Mouse (Mus musculus): ENCODE results near the gene Opn4. TPM values are rescaled to one million over a fixed set of nuclear protein-coding genes. Genes with fewer than 3 reads are reported as not detected.
A peak's percentile ranks its signal among the peaks of the same experiment; 100 is the strongest.

Gene Opn4
- total RNA-seq, 2 experiments from 2014 or later = not detected

GRCm38 (mm10) chr14:34591741-34592535, 8.0 kb downstream of the Opn4 start:
- DNase-seq (ENCODE audit: low spot score in 2 of 2) = no peak

- no peak for DNase-seq (ENCODE audit: low spot score in 2 of 2)
These were observed 8.9 kb downstream of the Opn4 start for GRCm38 (mm10) chr14:34590743-34591675.

- no peak for DNase-seq (ENCODE audit: low spot score in 2 of 2)
These were observed 9.8 kb downstream of the Opn4 start for GRCm38 (mm10) chr14:34590017-34590570.

GRCm38 (mm10) chr14:34589185-34589713, 10.7 kb downstream of the Opn4 start:
- no peak for DNase-seq (ENCODE audit: low spot score in 2 of 2)

GRCm38 (mm10) chr14:34588498-34588897, 11.4 kb downstream of the Opn4 start, which contains the start of gene Ldb3:
Ldb3 (minus strand) TSS chr14:34588682.
- no peak for DNase-seq (ENCODE audit: low spot score in 2 of 2)

GRCm38 (mm10) chr14:34588005-34588404, 11.9 kb downstream of the Opn4 start:
- no peak for DNase-seq (ENCODE audit: low spot score in 2 of 2)

- DNase-seq (ENCODE audit: low spot score in 2 of 2) = no peak
These were observed 13.1 kb downstream of the Opn4 start for GRCm38 (mm10) chr14:34586871-34587270.

- no peak for DNase-seq (ENCODE audit: low spot score in 2 of 2)
These were observed 14.4 kb downstream of the Opn4 start for GRCm38 (mm10) chr14:34585358-34586105.

- DNase-seq (ENCODE audit: low spot score in 2 of 2) = no peak
These were observed 17.1 kb downstream of the Opn4 start for GRCm38 (mm10) chr14:34582740-34583427.

- DNase-seq (ENCODE audit: low spot score in 2 of 2) = no peak
These were observed 23.1 kb downstream of the Opn4 start for GRCm38 (mm10) chr14:34576858-34577257.

GRCm38 (mm10) chr14:34574068-34574467, 25.9 kb downstream of the Opn4 start:
- no peak for DNase-seq (ENCODE audit: low spot score in 2 of 2)

- DNase-seq (ENCODE audit: low spot score in 2 of 2) = no peak
These were observed 26.5 kb downstream of the Opn4 start for GRCm38 (mm10) chr14:34573348-34573913.

- DNase-seq (ENCODE audit: low spot score in 2 of 2) = no peak
These were observed 28.1 kb downstream of the Opn4 start for GRCm38 (mm10) chr14:34571610-34572387.

GRCm38 (mm10) chr14:34570903-34571302, 29.0 kb downstream of the Opn4 start:
- no peak for DNase-seq (ENCODE audit: low spot score in 2 of 2)

- peak; percentile 81 to 83 for DNase-seq (ENCODE audit: low spot score in 2 of 2)
These were observed 29.6 kb downstream of the Opn4 start for GRCm38 (mm10) chr14:34570294-34570693.

GRCm38 (mm10) chr14:34569534-34570194, 30.3 kb downstream of the Opn4 start:
- DNase-seq (ENCODE audit: low spot score in 2 of 2) = no peak

- DNase-seq (ENCODE audit: low spot score in 2 of 2) = no peak
These were observed 31.3 kb downstream of the Opn4 start for GRCm38 (mm10) chr14:34568626-34569025.

- no peak for DNase-seq (ENCODE audit: low spot score in 2 of 2)
These were observed 32.2 kb downstream of the Opn4 start for GRCm38 (mm10) chr14:34567697-34568096.

Data from adrenal gland, adult 18-20 months (tissue).